Mouse (Mus musculus) left cerebral cortex, postnatal 10 days (tissue): Measurements from ENCODE around the gene Eif3l. TPM values are rescaled to one million over a fixed set of nuclear protein-coding genes. Genes with fewer than 3 reads are reported as not detected.

ENCODE experiments used
- DNase-seq, 2 experiments: peaks; one replicate each; pipeline ENCODE4 v3.0.0; 2021 to 2022; ENCODE audit warnings: low spot score in 2 of 2, mixed read lengths in 1 of 2; ENCODE audit errors: extremely low spot score in 1 of 2
- intact Hi-C: fragments of 180-260 bp; cut with DNase I; formaldehyde crosslinking; loops from one replicate; pipeline ENCODE4 v1.15.1; 2025
- total RNA-seq, 2 experiments: library from RNA; stranded (reverse); gene quantifications; 2 replicates each; pipeline ENCODE4 v1.2.3; 2021

Gene Eif3l
- total RNA-seq, 2 experiments from 2014 or later: 95.5 to 100 TPM

DNA sequence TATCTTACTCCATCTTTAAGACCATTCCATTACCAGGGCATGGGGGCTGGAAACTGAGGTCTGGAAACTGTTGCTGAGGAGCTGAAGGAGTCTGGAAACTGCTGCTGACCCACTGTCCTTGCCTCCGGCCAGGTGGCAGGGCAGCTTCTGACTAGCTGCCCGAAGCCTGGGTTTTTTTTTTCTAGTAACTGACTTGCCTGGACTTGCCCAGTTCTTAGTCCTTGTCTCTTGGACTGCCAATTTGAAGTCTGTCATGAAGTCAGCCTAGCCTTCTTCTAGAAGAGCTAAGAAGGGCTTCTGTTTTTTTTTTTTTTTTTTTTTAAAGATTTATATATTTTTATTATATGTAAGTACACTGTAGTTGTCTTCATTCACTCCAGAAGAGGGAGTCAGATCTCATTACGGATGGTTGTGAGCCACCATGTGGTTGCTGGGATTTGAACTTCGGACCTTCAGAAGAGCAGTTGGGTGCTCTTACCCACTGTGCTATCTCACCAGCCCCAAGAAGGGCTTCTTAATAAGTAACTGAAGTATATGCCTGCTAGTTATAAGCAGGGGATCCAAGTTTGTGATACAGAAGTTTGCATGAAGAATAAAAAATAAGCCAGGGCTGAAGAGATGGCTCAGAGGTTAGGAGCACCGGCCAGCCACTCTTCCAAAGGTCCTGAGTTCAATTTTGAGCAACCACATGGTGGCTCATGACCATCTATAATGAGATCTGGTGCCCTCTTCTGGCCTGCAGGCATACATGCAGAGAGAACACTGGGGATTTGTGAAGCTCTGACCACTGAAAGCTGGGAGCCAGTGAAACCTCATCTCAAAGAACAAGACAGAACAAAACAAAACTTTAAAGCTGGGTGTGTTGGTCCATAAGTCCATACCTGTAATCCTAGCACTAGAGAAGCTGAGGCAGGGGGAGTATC lies 3.6 kb upstream of the Eif3l start:
- intact Hi-C loops: loop anchor here (5.0 kb wide), 1 partner anchor 34 kb away; no protein-coding TSS in a partner anchor
- DNase-seq: peak in 1 of 2 experiments; percentile 37

DNA sequence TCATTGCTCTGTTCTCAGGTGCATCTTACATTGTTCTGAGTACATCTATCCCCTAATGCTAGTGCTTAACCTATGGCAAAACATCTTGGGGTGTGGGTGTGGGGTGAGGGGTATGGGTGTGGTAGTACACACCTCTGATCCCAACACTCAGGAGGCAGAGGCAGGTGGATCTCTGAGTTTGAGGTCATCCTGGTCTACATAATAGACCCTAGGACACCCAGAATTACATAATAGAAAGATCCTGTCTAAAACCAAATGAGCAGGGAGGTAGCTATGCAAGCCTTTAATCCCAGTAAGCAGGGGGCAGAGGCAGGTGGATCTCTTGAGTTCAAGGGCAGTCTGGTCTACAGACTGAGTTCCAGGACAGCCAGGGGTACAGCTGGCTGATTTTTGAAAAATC lies 1.2 kb upstream of the Eif3l start:
- intact Hi-C loops: loop anchor here (5.0 kb wide), 1 partner anchor 36 kb away; no protein-coding TSS in a partner anchor
- no peak for DNase-seq

DNA sequence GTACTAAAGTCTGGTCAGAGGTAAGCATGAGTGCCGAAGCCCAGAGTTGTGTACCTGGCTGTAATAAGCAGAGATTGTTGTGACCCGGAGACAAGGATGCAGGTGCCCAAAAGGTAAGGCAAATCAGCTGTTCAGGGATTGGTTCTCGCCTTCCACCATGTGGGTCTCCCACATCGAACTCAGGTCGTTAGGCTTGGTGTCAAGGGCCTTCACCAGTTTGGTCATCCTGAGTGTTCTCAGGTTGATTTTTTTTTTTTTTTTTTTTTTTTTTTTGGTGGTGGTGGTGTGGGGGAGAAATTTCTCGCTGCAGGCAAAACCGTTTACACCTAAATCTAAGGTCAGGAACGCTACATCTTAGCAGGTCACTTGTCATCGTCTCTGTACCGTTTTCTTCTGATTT lies 533 bp upstream of the Eif3l start:
- DNase-seq: no peak
- intact Hi-C loops: loop anchor here (5.0 kb wide), 1 partner anchor 37 kb away; no protein-coding TSS in a partner anchor

DNA sequence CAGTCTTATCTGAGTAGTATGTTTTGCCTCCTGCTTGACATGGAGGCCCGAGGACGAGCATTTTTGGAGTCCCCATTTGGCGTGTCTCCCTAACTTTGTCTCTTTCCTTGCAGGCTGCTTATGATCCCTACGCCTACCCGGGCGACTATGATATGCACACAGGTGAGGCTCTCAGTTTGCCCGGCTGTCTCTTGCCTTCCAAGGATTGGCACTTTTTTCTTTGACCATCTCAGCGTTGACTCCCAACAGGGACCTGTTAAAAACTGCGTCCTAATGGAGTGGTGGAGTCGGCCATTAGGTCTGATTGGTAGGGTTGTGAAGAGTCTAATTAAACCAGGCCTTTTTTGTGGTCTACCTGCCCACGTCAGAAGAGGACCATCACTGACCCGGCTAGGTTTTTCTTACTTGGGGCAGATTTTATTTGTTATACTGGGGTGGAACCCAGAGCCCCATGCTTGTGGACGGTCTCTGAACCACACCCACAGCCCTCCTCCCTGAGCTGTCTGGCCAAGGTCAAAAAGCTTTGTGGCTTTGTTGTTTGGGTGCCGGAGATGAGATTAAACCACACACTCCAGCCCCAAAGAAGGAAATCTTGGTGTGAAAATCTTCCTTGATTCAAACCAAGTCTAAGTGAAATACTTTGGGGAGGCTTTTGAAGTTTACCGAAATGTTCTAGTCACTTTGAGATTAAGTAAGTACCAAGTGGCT lies 833 bp downstream of the Eif3l start:
- no peak for DNase-seq
- intact Hi-C loops: loop anchor here (5.0 kb wide), 1 partner anchor 66 kb away; the partner anchor contains the start of genes 1700088E04Rik and Polr2f

DNA sequence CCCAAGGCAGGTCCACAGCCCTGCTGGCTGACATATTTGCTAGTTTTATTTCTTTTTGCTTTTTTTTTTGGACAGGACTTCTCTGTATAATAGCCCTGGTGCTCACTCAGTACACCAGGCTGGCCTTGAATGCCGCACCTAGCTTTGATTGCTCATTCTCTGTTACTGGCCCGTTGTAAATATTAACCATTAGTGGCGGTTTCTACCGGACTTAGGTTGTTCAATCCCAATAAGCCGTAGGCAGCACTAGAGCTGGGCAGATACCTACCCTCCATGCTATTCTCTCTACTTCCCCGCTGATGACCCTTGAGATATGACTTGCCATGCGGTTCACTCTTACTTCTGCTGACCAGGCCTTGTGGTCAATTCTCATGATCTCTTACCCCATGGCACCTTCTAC lies 4.6 kb downstream of the Eif3l start:
- DNase-seq: no peak
- intact Hi-C loops: loop anchor here (5.0 kb wide), 1 partner anchor 63 kb away; the partner anchor contains the start of genes 1700088E04Rik and Polr2f

DNA sequence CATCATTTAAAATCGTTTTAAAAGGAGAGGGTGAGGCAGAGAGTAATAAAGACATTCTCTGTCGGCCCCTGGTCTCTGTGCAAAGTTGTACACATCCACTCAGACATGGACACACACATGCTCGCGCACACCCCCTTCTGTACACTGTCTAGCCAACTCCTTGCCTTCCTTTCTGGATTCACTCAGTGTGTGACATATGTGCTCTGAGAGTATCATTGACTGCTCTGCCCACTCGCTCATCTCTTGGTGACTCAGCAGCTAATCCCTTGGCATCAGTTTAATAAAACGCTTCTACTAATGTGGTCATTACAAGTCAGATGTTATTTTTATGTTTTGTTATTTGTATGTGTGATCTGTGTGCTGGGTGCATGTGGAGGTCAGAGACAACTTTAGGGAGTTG lies 17.3 kb downstream of the Eif3l start:
- DNase-seq: no peak
- intact Hi-C loops: no loop called here

DNA sequence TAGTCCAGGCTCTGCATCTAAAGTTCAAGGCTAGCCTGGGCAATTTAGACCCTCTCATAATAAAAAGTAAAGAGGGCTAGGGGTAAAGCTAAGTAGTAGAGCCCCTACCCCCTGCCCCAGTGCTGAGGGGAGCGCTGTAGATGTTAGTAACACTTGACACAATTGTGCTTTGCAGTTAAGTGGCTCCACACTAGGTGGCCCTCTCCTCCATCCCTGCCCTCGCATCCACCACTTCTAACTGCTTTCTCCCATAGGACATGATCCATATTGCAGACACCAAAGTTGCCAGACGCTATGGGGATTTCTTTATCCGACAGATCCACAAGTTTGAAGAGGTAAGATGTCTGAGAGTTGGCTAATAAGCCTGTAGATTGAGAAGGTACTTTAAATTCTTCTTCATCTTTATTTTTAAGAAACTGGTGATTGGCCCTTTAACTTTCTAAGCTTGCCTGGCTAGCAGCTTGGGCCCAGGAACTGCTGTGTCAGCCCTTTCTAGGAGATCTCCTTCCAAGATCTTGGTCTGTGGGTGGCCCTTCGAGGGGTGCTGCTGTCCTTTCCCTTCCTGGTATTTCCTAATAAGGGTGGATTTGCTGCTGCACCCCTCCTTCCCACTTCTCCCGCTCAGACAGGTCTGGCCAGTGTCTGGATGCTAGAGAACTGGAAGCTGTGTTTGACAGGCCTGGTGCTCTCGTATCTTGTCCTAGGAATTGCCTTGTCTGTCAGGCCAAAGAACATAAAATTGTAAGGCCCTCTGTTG lies 18.3 kb downstream of the Eif3l start:
- intact Hi-C loops: no loop called here
- peak in 1 of 2 experiments; percentile 55 for DNase-seq

DNA sequence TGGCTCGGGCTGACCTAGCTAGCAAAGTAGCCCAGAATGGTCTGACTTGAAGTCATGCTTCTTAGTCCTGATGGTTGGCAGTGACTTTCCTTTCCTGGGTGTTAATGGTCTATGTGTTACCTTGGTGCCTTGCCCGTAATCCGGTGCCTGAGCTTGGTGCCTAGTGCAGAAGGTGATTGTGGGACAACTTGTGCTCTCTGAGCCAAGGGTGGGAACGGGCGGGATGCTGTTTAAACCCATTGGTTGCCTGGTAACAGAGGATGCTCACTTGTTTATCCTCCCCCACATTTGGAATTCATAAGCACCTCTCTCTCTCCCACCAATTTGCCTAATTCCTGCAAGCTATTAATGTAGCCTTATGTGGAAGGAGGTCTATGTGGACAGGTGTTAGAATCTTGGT lies 20.5 kb downstream of the Eif3l start:
- intact Hi-C loops: loop anchor here (5.0 kb wide), 1 partner anchor 47 kb away; the partner anchor contains the start of genes 1700088E04Rik and Polr2f
- DNase-seq: no peak

DNA sequence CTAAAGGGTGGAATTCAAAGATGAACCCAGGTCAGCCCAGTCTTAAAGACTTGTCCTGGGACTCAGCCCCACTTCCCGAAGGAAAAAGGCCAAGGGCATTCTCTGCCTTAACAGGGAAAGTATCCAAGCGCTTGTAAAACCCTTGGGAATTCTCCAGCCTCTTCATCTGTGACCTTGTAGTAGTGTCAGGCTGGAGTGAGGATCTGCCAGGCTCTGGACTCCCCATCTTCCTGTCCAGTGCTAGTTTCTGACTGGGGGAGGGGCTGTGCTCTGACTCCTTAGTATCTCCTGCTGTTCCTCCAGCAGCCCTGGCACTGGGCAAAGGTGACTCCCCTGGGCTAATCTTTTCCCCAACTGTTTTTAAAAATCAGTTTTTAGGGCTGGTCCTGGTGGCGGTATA lies 21.6 kb downstream of the Eif3l start:
- intact Hi-C loops: loop anchor here (5.0 kb wide), 1 partner anchor 46 kb away; the partner anchor contains the start of genes 1700088E04Rik and Polr2f
- DNase-seq: peak in 1 of 2 experiments; percentile 54

DNA sequence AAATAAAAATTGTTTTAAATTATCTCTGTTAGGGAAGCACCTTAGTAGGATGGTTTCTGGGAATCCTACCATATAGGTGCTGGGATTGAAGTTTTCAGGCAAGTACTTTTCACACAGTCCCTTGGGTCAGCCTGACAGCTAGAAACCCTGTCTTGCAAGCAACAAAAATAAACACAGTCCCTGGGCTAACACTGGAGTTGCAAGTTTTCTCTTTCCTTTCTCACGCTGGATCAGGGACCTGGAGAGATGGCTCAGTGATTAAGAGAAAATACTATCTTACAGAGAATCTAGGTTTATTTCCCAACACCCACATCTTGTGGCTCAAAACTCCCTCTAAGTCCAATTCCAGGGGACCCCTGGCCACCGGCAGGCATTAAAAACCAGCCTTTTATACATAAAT lies 22.2 kb downstream of the Eif3l start:
- DNase-seq: no peak
- intact Hi-C loops: loop anchor here (5.0 kb wide), 1 partner anchor 45 kb away; the partner anchor contains the start of genes 1700088E04Rik and Polr2f

DNA sequence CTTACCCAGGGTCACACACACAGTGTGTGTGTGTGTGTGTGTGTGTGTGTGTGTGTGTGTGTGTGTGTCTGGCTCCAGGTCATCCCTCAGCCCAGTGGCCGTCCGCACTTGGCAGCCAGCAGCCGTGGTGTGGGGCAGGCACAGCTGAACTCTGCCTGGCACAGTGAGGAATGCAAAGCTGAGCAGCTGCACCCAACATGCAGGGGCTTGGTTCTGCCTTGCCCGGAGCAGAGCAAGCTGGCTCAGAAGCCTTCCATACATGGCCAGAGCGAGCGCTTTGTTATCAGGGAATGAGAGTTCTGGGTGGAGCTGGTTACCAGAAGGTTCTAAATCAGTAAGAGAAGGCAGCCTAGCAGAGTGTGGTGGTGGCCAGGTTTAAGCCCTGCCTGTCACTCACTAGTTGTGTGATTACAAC lies 22.6 kb downstream of the Eif3l start:
- peak in 1 of 2 experiments; percentile 69 for DNase-seq
- intact Hi-C loops: loop anchor here (5.0 kb wide), 1 partner anchor 45 kb away; the partner anchor contains the start of genes 1700088E04Rik and Polr2f

DNA sequence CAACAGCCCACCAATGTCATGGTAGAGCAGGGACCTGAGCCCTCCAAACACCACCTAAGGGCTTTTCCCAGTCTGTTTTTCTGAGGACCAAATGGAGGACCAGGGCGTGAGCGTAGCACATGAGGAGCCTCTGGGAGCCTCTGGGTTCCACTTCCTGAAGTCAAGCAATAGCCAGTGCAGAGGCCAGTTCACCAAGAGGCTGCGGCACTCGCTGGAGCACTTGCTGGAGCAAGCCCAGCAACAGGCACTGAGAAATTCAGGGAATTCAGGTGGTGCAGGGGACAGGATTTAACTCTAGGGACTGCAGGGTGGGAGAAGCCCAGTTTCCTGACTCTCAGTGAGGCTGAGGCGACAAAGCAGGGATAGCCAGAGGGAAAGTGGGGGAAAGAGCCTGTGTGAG lies 23.2 kb downstream of the Eif3l start:
- intact Hi-C loops: loop anchor here (5.0 kb wide), 1 partner anchor 44 kb away; the partner anchor contains the start of genes 1700088E04Rik and Polr2f
- DNase-seq: no peak

DNA sequence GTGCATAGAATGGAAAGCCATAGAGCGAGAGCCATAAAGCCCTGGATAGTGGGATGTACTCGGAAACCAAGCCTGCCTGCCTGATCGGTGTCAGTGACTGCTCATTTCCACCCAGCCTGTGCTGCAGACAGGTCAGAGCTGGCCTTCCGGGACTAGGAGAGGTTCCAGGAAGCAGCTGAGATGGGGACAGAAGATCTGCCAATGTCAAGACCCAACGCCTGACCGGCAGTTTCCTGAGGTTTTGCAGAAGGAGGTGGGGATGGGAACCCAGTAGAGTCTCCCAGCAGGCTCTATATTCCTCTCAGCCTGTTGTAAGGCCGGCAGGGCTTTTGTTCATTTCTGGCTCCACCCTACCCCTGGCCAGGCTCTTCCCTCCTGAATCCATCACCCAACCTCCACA lies 23.9 kb downstream of the Eif3l start:
- intact Hi-C loops: loop anchor here (5.0 kb wide), 1 partner anchor 43 kb away; the partner anchor contains the start of genes 1700088E04Rik and Polr2f

DNA sequence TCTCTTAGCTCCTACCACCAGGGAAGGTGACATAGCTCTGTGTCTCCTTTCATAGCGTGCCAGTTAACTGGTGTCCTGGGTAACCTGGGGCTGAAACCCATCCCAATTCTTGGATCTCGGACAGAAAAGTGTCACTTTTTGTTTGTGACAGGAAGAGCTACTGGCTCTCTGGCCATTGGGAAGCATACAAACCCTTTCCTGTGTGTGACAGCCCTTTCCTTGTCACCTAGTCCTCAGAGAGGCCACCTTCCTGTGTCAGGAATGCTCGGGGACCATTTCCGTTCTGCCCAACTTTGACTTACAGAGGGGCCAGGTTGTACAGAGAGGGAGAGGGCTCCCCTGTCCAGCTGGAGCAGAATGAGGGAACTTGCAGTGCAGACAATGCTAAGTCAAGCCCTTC lies 24.5 kb downstream of the Eif3l start:
- intact Hi-C loops: loop anchor here (5.0 kb wide), 1 partner anchor 43 kb away; the partner anchor contains the start of genes 1700088E04Rik and Polr2f
- no peak for DNase-seq

More for the DNA sequence above, 23.9 kb downstream of the Eif3l start:
- DNase-seq: peak in 1 of 2 experiments; percentile 66

DNA sequence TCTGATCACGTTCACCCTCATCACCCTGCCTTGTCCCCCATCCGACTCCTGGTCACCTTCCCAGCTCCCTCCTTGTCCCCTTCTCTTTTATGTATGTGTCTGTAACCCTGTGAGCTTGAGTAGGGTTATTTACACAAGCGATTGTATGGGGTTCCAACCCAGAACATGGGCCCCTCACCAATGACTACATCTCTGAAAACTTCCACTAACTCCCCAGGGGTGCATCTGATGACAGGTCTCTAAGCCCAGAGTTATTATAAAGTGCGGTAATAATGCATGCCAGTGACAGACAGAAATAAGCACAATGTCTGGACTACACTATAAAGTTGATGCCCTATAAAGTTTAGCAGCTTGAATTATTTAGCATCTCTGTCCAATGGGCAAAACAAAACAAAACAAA lies 25.4 kb downstream of the Eif3l start:
- DNase-seq: no peak
- intact Hi-C loops: no loop called here

DNA sequence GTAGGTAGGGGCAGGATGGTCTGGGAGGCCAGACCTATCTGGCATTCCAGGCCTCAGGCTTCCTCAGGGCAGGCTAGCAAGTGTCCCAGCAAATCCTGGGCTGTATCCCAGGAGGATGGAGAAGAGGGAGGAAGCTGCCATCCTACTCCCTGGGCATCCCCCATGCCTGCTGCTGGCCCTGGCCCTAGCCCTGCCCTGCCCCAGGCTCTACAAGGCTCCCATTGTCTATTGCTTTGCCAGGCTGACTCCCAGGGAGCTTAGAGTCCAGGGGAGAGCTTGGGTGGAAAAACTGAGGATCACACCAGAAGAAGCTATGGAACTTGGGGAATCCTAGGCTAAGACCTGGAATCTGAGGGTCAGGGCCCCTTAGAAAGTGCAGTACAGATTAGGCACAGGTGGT lies 26.6 kb downstream of the Eif3l start:
- DNase-seq: no peak
- intact Hi-C loops: no loop called here

DNA sequence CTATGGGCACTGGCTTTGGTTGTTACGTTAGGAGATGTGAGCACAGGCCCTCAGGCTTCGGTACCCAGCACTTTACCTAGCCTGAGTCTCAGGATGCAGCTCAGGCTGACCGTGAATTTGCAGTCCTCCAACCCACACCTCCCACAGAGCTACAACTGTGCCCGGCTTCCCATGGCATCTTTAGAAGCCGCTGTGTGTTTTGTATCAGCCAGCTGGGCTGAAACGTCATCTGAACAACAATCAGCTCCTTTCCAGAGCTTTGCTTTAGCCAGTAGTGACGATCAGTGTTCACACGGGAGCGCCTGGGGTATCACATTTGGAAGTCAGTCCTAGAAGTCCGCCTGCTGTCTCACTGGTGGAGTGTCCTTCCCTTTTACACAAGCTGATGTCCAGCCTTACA lies 28.3 kb downstream of the Eif3l start:
- intact Hi-C loops: no loop called here
- no peak for DNase-seq

DNA sequence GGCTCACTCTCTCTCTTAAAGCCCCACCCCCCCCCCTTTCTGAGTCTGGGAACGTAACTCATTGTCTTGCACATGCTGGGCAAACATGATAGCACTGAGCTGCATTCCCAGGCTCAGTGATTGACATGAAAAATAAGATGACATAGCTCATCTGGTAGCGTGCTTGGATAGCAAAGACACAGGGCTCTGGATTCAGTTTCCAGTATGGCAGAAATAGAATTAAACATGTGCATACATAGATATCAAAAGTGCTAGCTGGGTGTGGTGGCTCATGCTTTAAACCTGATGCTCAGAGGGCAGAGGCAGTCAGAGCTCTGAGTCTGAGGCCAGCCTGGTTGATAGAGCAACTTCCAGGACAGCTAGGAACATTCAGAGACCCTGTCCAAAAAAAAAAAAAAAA lies 30.8 kb downstream of the Eif3l start:
- no peak for DNase-seq
- intact Hi-C loops: no loop called here
